Mouse (Mus musculus) brown adipose tissue, adult 24 weeks (tissue): ENCODE results near the gene Usf3. TPM values are rescaled to one million over a fixed set of nuclear protein-coding genes. Genes with fewer than 3 reads are reported as not detected.

Experiments used
- H3K27ac ChIP-seq: fragments of 200-500 bp; replicated peaks from 2 replicates; pipeline ENCODE4 v1.5.1; 2012; ENCODE audit warnings: low read depth, mild to moderate bottlenecking, low read length
- H3K4me1 ChIP-seq: fragments of 200-500 bp; 2 replicates; pipeline ENCODE4 v1.6.1; 2012; ENCODE audit warnings: low read length, mixed read lengths; ENCODE audit not compliant: control insufficient read depth, insufficient read depth, insufficient read length
- H3K4me3 ChIP-seq: fragments of 200-500 bp; 2 replicates; pipeline ENCODE4 v1.5.1; 2012; ENCODE audit warnings: low read depth, mild to moderate bottlenecking, low read length, moderate library complexity; ENCODE audit not compliant: insufficient read depth
- polyA plus RNA-seq: library from polyadenylated mRNA; stranded (reverse); fragments of >200 nt; gene quantifications from 2 replicates; pipeline ENCODE4 v1.2.4, GENCODE M21; 2012; ENCODE audit not compliant: missing spikeins, insufficient read depth, insufficient read length

The Usf3 gene
- polyA plus RNA-seq, 1 experiment, result 21.8 TPM

GRCm38 (mm10) chr16:44149002-44149767, 23.9 kb upstream of the Usf3 start:
- Histone ChIP-seq H3K27ac (no peak overlapping the region), H3K4me1 (no peaks in the 10 kb centered on the region), H3K4me3 (no peak overlapping the region)

- H3K4me3 ChIP-seq, result no peak overlapping the region
- no peaks in the 10 kb centered on the region for H3K4me1 ChIP-seq
Observed at GRCm38 (mm10) chr16:44154497-44155057, 18.5 kb upstream of the Usf3 start.

GRCm38 (mm10) chr16:44159325-44159724, 13.7 kb upstream of the Usf3 start:
- H3K27ac ChIP-seq, result no peak overlapping the region
- no peaks in the 10 kb centered on the region for H3K4me1 ChIP-seq
- H3K4me3 ChIP-seq, result no peak overlapping the region

More at GRCm38 (mm10) chr16:44154497-44155057, 18.5 kb upstream of the Usf3 start:
- H3K27ac ChIP-seq, result no peak overlapping the region

GRCm38 (mm10) chr16:44163831-44164230, 9.2 kb upstream of the Usf3 start:
- H3K27ac ChIP-seq, result no peak overlapping the region
- no peak overlapping the region for H3K4me3 ChIP-seq
- peaks cover 4% of the 10 kb centered on the region for H3K4me1 ChIP-seq

- Histone ChIP-seq H3K27ac (no peak overlapping the region), H3K4me1 (peaks cover 4% of the 10 kb centered on the region), H3K4me3 (no peak overlapping the region)
Observed at GRCm38 (mm10) chr16:44165182-44165581, 7.9 kb upstream of the Usf3 start.

- H3K4me3 ChIP-seq, result no peak overlapping the region
- H3K27ac ChIP-seq, result no peak overlapping the region
- H3K4me1 ChIP-seq, result peaks cover 4% of the 10 kb centered on the region
Observed at GRCm38 (mm10) chr16:44168990-44169389, 4.1 kb upstream of the Usf3 start.

- peaks cover 9% of the 10 kb centered on the region for H3K4me1 ChIP-seq
- H3K4me3 ChIP-seq, result peak overlapping the region; percentile 72
- H3K27ac ChIP-seq, result peak overlapping the region; percentile 71
Observed at GRCm38 (mm10) chr16:44172297-44173154, 520 bp upstream of the Usf3 start.

- Histone ChIP-seq H3K4me3 (peak overlapping the region; percentile 99), H3K4me1 (peaks cover 7% of the 10 kb centered on the region; the same call in 1 of the 2 replicates)
Observed at GRCm38 (mm10) chr16:44173966-44174530, 1.0 kb downstream of the Usf3 start.

GRCm38 (mm10) chr16:44175001-44175400, 2.0 kb downstream of the Usf3 start:
- Histone ChIP-seq H3K4me1 (peaks cover 7% of the 10 kb centered on the region; the same call in 1 of the 2 replicates), H3K27ac (no peak overlapping the region), H3K4me3 (0 out of 2 replicates have a peak overlapping the region, but pooled peaks have one; percentile 3)

More at GRCm38 (mm10) chr16:44173966-44174530, 1.0 kb downstream of the Usf3 start:
- peak overlapping the region; percentile 4; the same call in 1 of the 2 replicates for H3K27ac ChIP-seq

- Histone ChIP-seq H3K4me3 (no peak overlapping the region), H3K4me1 (peaks cover 7% of the 10 kb centered on the region; the same call in 1 of the 2 replicates), H3K27ac (no peak overlapping the region)
Observed at GRCm38 (mm10) chr16:44176511-44176910, 3.5 kb downstream of the Usf3 start.

- peaks cover 7% of the 10 kb centered on the region; the same call in 1 of the 2 replicates for H3K4me1 ChIP-seq
- H3K27ac ChIP-seq, result no peak overlapping the region
- H3K4me3 ChIP-seq, result no peak overlapping the region
Observed at GRCm38 (mm10) chr16:44178555-44178954, 5.5 kb downstream of the Usf3 start.

- Histone ChIP-seq H3K4me1 (no peaks in the 10 kb centered on the region), H3K27ac (no peak overlapping the region), H3K4me3 (no peak overlapping the region)
Observed at GRCm38 (mm10) chr16:44182597-44182996, 9.6 kb downstream of the Usf3 start.

- no peaks in the 10 kb centered on the region for H3K4me1 ChIP-seq
- no peak overlapping the region for H3K4me3 ChIP-seq
- H3K27ac ChIP-seq, result no peak overlapping the region
Observed at GRCm38 (mm10) chr16:44184769-44185168, 11.7 kb downstream of the Usf3 start.

GRCm38 (mm10) chr16:44187172-44187571, 14.1 kb downstream of the Usf3 start:
- H3K4me1 ChIP-seq, result no peaks in the 10 kb centered on the region
- H3K4me3 ChIP-seq, result no peak overlapping the region
- no peak overlapping the region for H3K27ac ChIP-seq

GRCm38 (mm10) chr16:44188766-44189165, 15.7 kb downstream of the Usf3 start:
- Histone ChIP-seq H3K4me1 (no peaks in the 10 kb centered on the region; the same call in 1 of the 2 replicates), H3K4me3 (no peak overlapping the region)

More at GRCm38 (mm10) chr16:44188766-44189165, 15.7 kb downstream of the Usf3 start:
- no peak overlapping the region for H3K27ac ChIP-seq
